Mouse (Mus musculus) embryo, embryonic 10.5 days (tissue): Measurements from ENCODE around the gene Cyb5r2.

Experiments
- DNase-seq: peaks from one replicate; pipeline ENCODE4 v3.0.0-alpha.2; 2015; ENCODE audit warnings: low spot score

Cyb5r2 gene

GRCm38 (mm10) chr7:107757308-107758151 is at the start of gene Cyb5r2:
Cyb5r2 (minus strand) TSS chr7:107758032.
- DNase-seq = peak; percentile 68

- peak; percentile 15 for DNase-seq
Measured at GRCm38 (mm10) chr7:107802138-107802537, 44.3 kb upstream of the Cyb5r2 start.

GRCm38 (mm10) chr7:107801108-107801507 is 43.3 kb upstream of the Cyb5r2 start, which contains the start of gene Ovch2:
Ovch2 (minus strand) TSS chr7:107801208.
- DNase-seq = no peak

- DNase-seq = no peak
Measured at GRCm38 (mm10) chr7:107796500-107796899, 38.7 kb upstream of the Cyb5r2 start.

GRCm38 (mm10) chr7:107787977-107788620 is 30.3 kb upstream of the Cyb5r2 start:
- DNase-seq = peak; percentile 67

- DNase-seq = peak; percentile 50
Measured at GRCm38 (mm10) chr7:107779611-107780010, 21.8 kb upstream of the Cyb5r2 start.

- no peak for DNase-seq
Measured at GRCm38 (mm10) chr7:107778216-107778615, 20.4 kb upstream of the Cyb5r2 start.

GRCm38 (mm10) chr7:107770812-107771211 is 13.0 kb upstream of the Cyb5r2 start:
- no peak for DNase-seq

- DNase-seq = no peak
Measured at GRCm38 (mm10) chr7:107756748-107757147, 1.1 kb downstream of the Cyb5r2 start.

- DNase-seq = no peak
Measured at GRCm38 (mm10) chr7:107755905-107756304, 1.9 kb downstream of the Cyb5r2 start.

GRCm38 (mm10) chr7:107752031-107752520 is 5.8 kb downstream of the Cyb5r2 start:
- DNase-seq = no peak

- no peak for DNase-seq
Measured at GRCm38 (mm10) chr7:107749721-107750120, 8.1 kb downstream of the Cyb5r2 start.

- peak; percentile 86 for DNase-seq
Measured at GRCm38 (mm10) chr7:107749270-107749669, 8.6 kb downstream of the Cyb5r2 start.

GRCm38 (mm10) chr7:107747954-107748353 is 9.9 kb downstream of the Cyb5r2 start:
- DNase-seq = peak; percentile 84

- no peak for DNase-seq
Measured at GRCm38 (mm10) chr7:107747476-107747875, 10.4 kb downstream of the Cyb5r2 start.

GRCm38 (mm10) chr7:107746036-107746435 is 11.8 kb downstream of the Cyb5r2 start:
- DNase-seq = no peak

- DNase-seq = no peak
Measured at GRCm38 (mm10) chr7:107745111-107745510, 12.7 kb downstream of the Cyb5r2 start.

GRCm38 (mm10) chr7:107744454-107744853 is 13.4 kb downstream of the Cyb5r2 start:
- DNase-seq = no peak

- DNase-seq = no peak
Measured at GRCm38 (mm10) chr7:107742963-107743465, 14.8 kb downstream of the Cyb5r2 start.

GRCm38 (mm10) chr7:107738726-107739125 is 19.1 kb downstream of the Cyb5r2 start:
- peak; percentile 60 for DNase-seq

- DNase-seq = no peak
Measured at GRCm38 (mm10) chr7:107733162-107733561, 24.7 kb downstream of the Cyb5r2 start.

- DNase-seq = no peak
Measured at GRCm38 (mm10) chr7:107730587-107730986, 27.2 kb downstream of the Cyb5r2 start.

GRCm38 (mm10) chr7:107727538-107727937 is 30.3 kb downstream of the Cyb5r2 start:
- DNase-seq = no peak
